Mouse (Mus musculus) heart, embryonic 11.5 days (tissue): ENCODE results near the gene Cd4. TPM values are rescaled to one million over a fixed set of nuclear protein-coding genes. Genes with fewer than 3 reads are reported as not detected.

Experiments used
- ATAC-seq: fragments of 200-750 bp; cut with Nextera tagmentation; replicated peaks from 2 replicates; pipeline ENCODE4 v1.8.0; 2017; ENCODE audit warnings: moderate library complexity; ENCODE audit not compliant: insufficient number of reproducible peaks, low FRiP score, low TSS enrichment
- H3K27ac ChIP-seq: fragments of 300-500 bp; sonication (generic); 2 replicates; pipeline ENCODE4 v1.5.1; 2014; ENCODE audit warnings: mild to moderate bottlenecking, low read depth, low read length
- H3K27me3 ChIP-seq: fragments of 300-500 bp; sonication (generic); 2 replicates; pipeline ENCODE4 v1.6.1; 2014; ENCODE audit warnings: mild to moderate bottlenecking, low read length, mixed read lengths; ENCODE audit not compliant: control insufficient read depth, insufficient read depth
- H3K36me3 ChIP-seq: fragments of 300-500 bp; sonication (generic); 2 replicates; pipeline ENCODE4 v1.6.1; 2014; ENCODE audit warnings: mild to moderate bottlenecking, low read length, moderate library complexity, mixed read lengths; ENCODE audit not compliant: control insufficient read depth, insufficient read depth
- H3K4me1 ChIP-seq: fragments of 300-500 bp; sonication (generic); 2 replicates; pipeline ENCODE4 v1.6.1; 2014; ENCODE audit warnings: low read length; ENCODE audit not compliant: control insufficient read depth, insufficient read depth
- H3K4me2 ChIP-seq: fragments of 300-500 bp; sonication (generic); 2 replicates; pipeline ENCODE4 v1.6.1; 2014; ENCODE audit warnings: mild to moderate bottlenecking, moderate library complexity
- H3K4me3 ChIP-seq: fragments of 300-500 bp; sonication (generic); 2 replicates; pipeline ENCODE4 v1.5.1; 2014; ENCODE audit warnings: low read depth, low read length
- H3K9ac ChIP-seq: fragments of 300-500 bp; sonication (generic); 2 replicates; pipeline ENCODE4 v1.6.1; 2014; ENCODE audit warnings: mild to moderate bottlenecking, low read depth, low read length, moderate library complexity
- H3K9me3 ChIP-seq: fragments of 300-500 bp; sonication (generic); replicated peaks from 2 replicates; pipeline ENCODE4 v1.6.1; 2016; ENCODE audit warnings: low read length; ENCODE audit not compliant: control insufficient read depth
- WGBS: fragments of 180-500 bp; shearing (Covaris S2); extraction: QIAGEN DNeasy Blood & Tissue Kit; methylation state at CpG from one replicate; pipeline ENCODE4 v1.1.7; 2014; ENCODE audit not compliant: insufficient replicate concordance; 5-methylcytosine and 5-hydroxymethylcytosine counted together
- polyA plus RNA-seq: library from polyadenylated mRNA; unstranded; fragments of >200 nt; fragmentation: Nextera tagmentation; extraction: Ambion mirVana; gene quantifications from 2 replicates; pipeline ENCODE4 v1.2.1, GENCODE M21; 2014

Gene Cd4
- polyA plus RNA-seq, 1 experiment from 2014 or later, result not detected

- 29% methylated on average over 5 of the region's 13 CpGs for WGBS
- H3K9me3 ChIP-seq, result no peaks in the 10 kb centered on the region
- peaks cover 33% of the 10 kb centered on the region for H3K4me1 ChIP-seq
- peaks cover 25% of the 10 kb centered on the region for H3K27me3 ChIP-seq
- H3K9ac ChIP-seq, result 0 out of 2 replicates have a peak within 1 kb of the TSS, but pooled peaks have one; percentile 34
- peaks cover 14% of the 10 kb centered on the region for H3K36me3 ChIP-seq
- H3K27ac ChIP-seq, result no peak within 1 kb of the TSS; the same call in 1 of the 2 replicates
- ATAC-seq, result no peak
- H3K4me3 ChIP-seq, result peak within 1 kb of the TSS; percentile 10; the same call in 1 of the 2 replicates
- peak within 1 kb of the TSS; percentile 44 for H3K4me2 ChIP-seq
These were observed 23.7 kb upstream of the Cd4 start, which contains the start of gene Lag3 for GRCm38 (mm10) chr6:124911533-124912218. TSS of gene Lag3 (minus strand) at chr6:124911705.

GRCm38 (mm10) chr6:124910032-124910431 lies 22.0 kb upstream of the Cd4 start:
- no peak for ATAC-seq
- peak overlapping the region; percentile 20 for H3K4me3 ChIP-seq
- no peak overlapping the region for H3K27ac ChIP-seq
- H3K36me3 ChIP-seq, result peaks cover 14% of the 10 kb centered on the region
- H3K9ac ChIP-seq, result peak overlapping the region; percentile 54; the same call in 1 of the 2 replicates
- peak overlapping the region; percentile 56 for H3K4me2 ChIP-seq
- WGBS, result 3% methylated on average over 32 of the region's 32 CpGs
- H3K27me3 ChIP-seq, result peaks cover 25% of the 10 kb centered on the region
- peaks cover 26% of the 10 kb centered on the region for H3K4me1 ChIP-seq
- no peaks in the 10 kb centered on the region for H3K9me3 ChIP-seq

- Histone ChIP-seq H3K4me1 (peaks cover 28% of the 10 kb centered on the region), H3K27me3 (peaks cover 25% of the 10 kb centered on the region), H3K9ac (no peak overlapping the region), H3K27ac (no peak overlapping the region), H3K9me3 (no peaks in the 10 kb centered on the region), H3K4me2 (no peak overlapping the region), H3K4me3 (no peak overlapping the region), H3K36me3 (no peaks in the 10 kb centered on the region)
- WGBS, result 67% methylated on average over 1 of the region's 1 CpGs
- ATAC-seq, result no peak
These were observed 19.7 kb upstream of the Cd4 start for GRCm38 (mm10) chr6:124907767-124908166.

GRCm38 (mm10) chr6:124904991-124905860 lies 17.2 kb upstream of the Cd4 start:
- peak overlapping the region; percentile 75 for H3K4me2 ChIP-seq
- no peak for ATAC-seq
- H3K27ac ChIP-seq, result peak overlapping the region; percentile 97
- H3K36me3 ChIP-seq, result no peaks in the 10 kb centered on the region
- peaks cover 19% of the 10 kb centered on the region for H3K27me3 ChIP-seq
- H3K4me1 ChIP-seq, result peaks cover 20% of the 10 kb centered on the region
- 34% methylated on average over 13 of the region's 16 CpGs for WGBS
- no peaks in the 10 kb centered on the region for H3K9me3 ChIP-seq
- peak overlapping the region; percentile 53 for H3K4me3 ChIP-seq
- peak overlapping the region; percentile 77 for H3K9ac ChIP-seq

DNA sequence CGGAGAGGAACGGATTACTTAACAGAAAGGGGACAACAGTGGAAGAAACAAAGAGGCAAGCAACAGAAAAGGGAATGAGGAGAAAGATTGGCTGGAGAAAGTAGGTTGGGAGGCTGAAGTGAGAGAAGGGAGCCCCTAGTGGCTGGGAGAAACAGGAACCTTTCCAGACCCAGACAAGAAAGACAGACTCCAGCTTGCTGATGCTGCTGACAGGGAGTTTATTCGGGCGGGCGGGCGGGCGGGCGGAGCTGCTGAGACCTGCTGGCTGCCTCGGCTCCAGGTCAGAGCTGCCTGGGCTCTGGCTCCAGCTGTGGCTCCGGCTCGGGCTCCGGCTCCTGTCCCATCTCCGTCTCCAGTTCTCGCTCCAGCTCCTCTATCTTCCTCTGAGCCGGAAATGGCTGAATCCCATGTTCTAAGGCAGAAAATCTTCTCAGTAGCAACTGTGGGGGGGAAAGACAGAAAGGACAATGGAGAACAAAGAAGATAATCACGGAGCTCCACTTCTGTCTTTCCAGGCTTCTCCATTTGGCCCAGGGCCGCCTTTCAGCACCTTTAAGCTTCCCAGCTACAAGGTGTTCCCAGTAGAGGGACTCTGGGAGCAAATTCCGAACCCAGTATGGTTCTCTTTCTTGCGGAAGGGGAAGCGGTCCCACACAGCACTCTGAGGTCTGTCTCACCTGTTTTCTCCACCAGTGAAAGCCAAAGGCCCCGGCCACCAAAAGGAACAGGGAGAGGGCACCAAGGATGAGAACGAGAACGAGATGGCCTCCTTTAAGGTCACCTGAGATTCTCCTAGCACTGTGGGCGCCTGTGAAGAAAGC lies 16.4 kb upstream of the Cd4 start:
- Histone ChIP-seq H3K9ac (peak overlapping the region; percentile 77), H3K4me3 (peak overlapping the region; percentile 53), H3K4me2 (peak overlapping the region; percentile 75), H3K36me3 (no peaks in the 10 kb centered on the region), H3K27ac (peak overlapping the region; percentile 97), H3K4me1 (peaks cover 12% of the 10 kb centered on the region; the same call in 1 of the 2 replicates), H3K9me3 (no peaks in the 10 kb centered on the region), H3K27me3 (peaks cover 11% of the 10 kb centered on the region)
- peak; percentile 50; the same call in 1 of the 2 replicates for ATAC-seq
- 8% methylated on average over 24 of the region's 24 CpGs for WGBS

- H3K4me2 ChIP-seq, result peak overlapping the region; percentile 75
- H3K9ac ChIP-seq, result peak overlapping the region; percentile 77
- H3K9me3 ChIP-seq, result no peaks in the 10 kb centered on the region
- H3K27me3 ChIP-seq, result peaks cover 5% of the 10 kb centered on the region
- H3K36me3 ChIP-seq, result no peaks in the 10 kb centered on the region; the same call in 1 of the 2 replicates
- peak overlapping the region; percentile 97 for H3K27ac ChIP-seq
- H3K4me1 ChIP-seq, result peaks cover 12% of the 10 kb centered on the region; the same call in 1 of the 2 replicates
- peak overlapping the region; percentile 53 for H3K4me3 ChIP-seq
- ATAC-seq, result peak; percentile 78
- WGBS, result under 1% methylated on average over 23 of the region's 23 CpGs
These were observed 15.6 kb upstream of the Cd4 start for GRCm38 (mm10) chr6:124903580-124904151.

GRCm38 (mm10) chr6:124901851-124902250 lies 13.8 kb upstream of the Cd4 start:
- H3K9me3 ChIP-seq, result no peaks in the 10 kb centered on the region
- H3K27ac ChIP-seq, result no peak overlapping the region
- H3K27me3 ChIP-seq, result no peaks in the 10 kb centered on the region
- no peak for ATAC-seq
- no peak overlapping the region for H3K4me2 ChIP-seq
- H3K9ac ChIP-seq, result no peak overlapping the region
- H3K36me3 ChIP-seq, result no peaks in the 10 kb centered on the region; the same call in 1 of the 2 replicates
- H3K4me1 ChIP-seq, result peaks cover 12% of the 10 kb centered on the region; the same call in 1 of the 2 replicates
- no peak overlapping the region for H3K4me3 ChIP-seq
